Mouse (Mus musculus) liver, embryonic 16.5 days (tissue): Measurements from ENCODE around the gene Pgd. TPM values are rescaled to one million over a fixed set of nuclear protein-coding genes. Genes with fewer than 3 reads are reported as not detected.

ENCODE experiments used
- ATAC-seq: fragments of 200-750 bp; cut with Nextera tagmentation; 2 replicates; pipeline ENCODE4 v1.8.0; 2017; ENCODE audit warnings: low read depth, mild to moderate bottlenecking, moderate number of reproducible peaks, moderate library complexity
- H3K27ac ChIP-seq: fragments of 300-500 bp; sonication (generic); 2 replicates; pipeline ENCODE4 v1.5.1; 2014; ENCODE audit warnings: mild to moderate bottlenecking, low read length
- H3K27me3 ChIP-seq: fragments of 300-500 bp; sonication (generic); 2 replicates; pipeline ENCODE4 v1.6.1; 2014; ENCODE audit warnings: low read depth, low read length, mixed read lengths; ENCODE audit not compliant: control insufficient read depth, insufficient read depth
- H3K36me3 ChIP-seq: fragments of 300-500 bp; sonication (generic); 2 replicates; pipeline ENCODE4 v1.6.1; 2014; ENCODE audit warnings: mild to moderate bottlenecking; ENCODE audit not compliant: control insufficient read depth, insufficient read depth
- H3K4me1 ChIP-seq: fragments of 300-500 bp; sonication (generic); 2 replicates; pipeline ENCODE4 v1.6.1; 2014; ENCODE audit warnings: low read depth, low read length, mixed read lengths; ENCODE audit not compliant: control insufficient read depth
- H3K4me2 ChIP-seq: fragments of 300-500 bp; sonication (generic); 2 replicates; pipeline ENCODE4 v1.6.1; 2014; ENCODE audit warnings: low read depth, low read length, mixed read lengths
- H3K4me3 ChIP-seq: fragments of 300-500 bp; sonication (generic); 2 replicates; pipeline ENCODE4 v1.5.1; 2014; ENCODE audit warnings: low read depth, mild to moderate bottlenecking, low read length
- H3K9ac ChIP-seq: fragments of 300-500 bp; sonication (generic); 2 replicates; pipeline ENCODE4 v1.6.1; 2014; ENCODE audit warnings: low read depth, low read length
- H3K9me3 ChIP-seq: fragments of 300-500 bp; sonication (generic); replicated peaks from 2 replicates; pipeline ENCODE4 v1.6.1; 2016; ENCODE audit warnings: low read length; ENCODE audit not compliant: control insufficient read depth
- WGBS: fragments of 180-500 bp; shearing (Covaris S2); extraction: QIAGEN DNeasy Blood & Tissue Kit; methylation state at CpG from one replicate; pipeline ENCODE4 v1.1.7; 2014; ENCODE audit not compliant: insufficient replicate concordance; 5-methylcytosine and 5-hydroxymethylcytosine counted together
- polyA plus RNA-seq: library from polyadenylated mRNA; unstranded; fragments of >200 nt; fragmentation: Nextera tagmentation; extraction: Ambion mirVana; gene quantifications from 2 replicates; pipeline ENCODE4 v1.2.1, GENCODE M21; 2015

Pgd gene
- polyA plus RNA-seq, 1 experiment from 2014 or later = 69.6 TPM

DNA sequence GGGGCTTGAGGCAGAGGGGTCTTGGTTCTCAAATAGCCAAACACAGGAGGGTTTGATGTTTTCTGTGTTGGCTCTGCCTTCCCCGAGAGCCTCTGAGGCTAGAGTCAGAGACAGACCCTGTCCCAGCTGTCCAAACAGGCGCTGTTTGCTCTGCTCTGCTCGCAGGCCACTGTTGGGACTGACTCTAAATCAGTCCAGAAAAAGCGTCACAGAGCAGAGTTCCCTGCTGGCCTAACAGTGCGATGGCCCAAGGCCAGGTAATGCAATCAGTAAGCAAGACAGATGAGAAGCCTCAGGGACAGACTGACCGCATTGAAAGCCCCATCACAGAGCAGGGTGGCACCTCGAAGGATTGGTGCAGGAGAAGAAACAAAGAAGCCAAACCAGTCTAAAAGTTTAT is 17.0 kb downstream of the Pgd start:
- H3K27me3 ChIP-seq = no peaks in the 10 kb centered on the region
- ATAC-seq = peak; percentile 81
- peak overlapping the region; percentile 58 for H3K27ac ChIP-seq
- H3K4me3 ChIP-seq = no peak overlapping the region
- WGBS = 58% methylated on average over 7 of the region's 7 CpGs
- no peak overlapping the region for H3K4me2 ChIP-seq
- H3K4me1 ChIP-seq = peaks cover 14% of the 10 kb centered on the region
- no peak overlapping the region for H3K9ac ChIP-seq
- H3K9me3 ChIP-seq = no peaks in the 10 kb centered on the region
- H3K36me3 ChIP-seq = peaks cover 19% of the 10 kb centered on the region

DNA sequence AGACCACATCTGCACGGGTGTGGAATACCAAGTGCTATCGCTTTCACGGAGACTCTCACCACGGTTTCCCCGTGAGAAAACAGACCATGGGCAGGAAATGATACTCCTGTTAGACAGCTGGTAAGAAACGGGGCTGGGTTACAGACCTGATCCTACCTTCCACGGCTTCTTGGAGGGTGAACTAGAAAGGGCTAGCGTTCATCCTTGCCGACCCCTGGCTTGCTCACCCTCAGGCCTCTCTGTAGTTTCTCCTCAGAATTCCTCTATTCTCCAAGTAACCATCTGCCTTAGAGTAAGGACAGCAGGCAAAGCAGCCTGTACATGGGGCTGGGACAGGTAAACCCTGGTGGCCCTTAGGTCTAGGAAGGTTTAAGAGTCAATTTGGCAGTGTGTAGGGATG is 17.4 kb downstream of the Pgd start:
- Histone ChIP-seq H3K4me2 (no peak overlapping the region), H3K27ac (peak overlapping the region; percentile 58), H3K9me3 (no peaks in the 10 kb centered on the region), H3K4me3 (no peak overlapping the region), H3K4me1 (peaks cover 14% of the 10 kb centered on the region), H3K27me3 (no peaks in the 10 kb centered on the region), H3K9ac (no peak overlapping the region), H3K36me3 (peaks cover 19% of the 10 kb centered on the region)
- no peak for ATAC-seq
- 60% methylated on average over 9 of the region's 9 CpGs for WGBS

DNA sequence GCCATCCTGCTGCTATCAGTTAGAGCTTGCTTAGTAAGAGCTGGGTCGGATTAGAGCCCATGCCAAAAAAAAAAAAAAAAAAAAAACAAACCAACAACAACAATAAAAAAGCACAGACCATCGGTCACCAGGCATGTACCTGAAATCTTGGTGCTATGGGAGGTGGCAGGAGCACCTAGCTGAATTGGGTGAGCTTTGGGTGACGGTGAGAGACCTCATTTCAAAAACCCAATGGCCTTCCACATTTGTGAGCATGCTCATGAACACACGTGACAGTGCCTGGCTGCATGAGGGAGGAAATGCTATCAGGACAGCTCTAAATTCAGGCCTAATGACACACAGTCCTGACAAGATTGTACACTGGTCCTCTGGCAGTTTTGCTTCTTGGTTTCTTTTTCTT is 18.5 kb downstream of the Pgd start:
- Histone ChIP-seq H3K36me3 (peaks cover 12% of the 10 kb centered on the region), H3K4me3 (no peak overlapping the region), H3K9ac (no peak overlapping the region), H3K27ac (no peak overlapping the region), H3K4me2 (no peak overlapping the region), H3K4me1 (peaks cover 14% of the 10 kb centered on the region), H3K9me3 (no peaks in the 10 kb centered on the region), H3K27me3 (no peaks in the 10 kb centered on the region)
- no peak for ATAC-seq
- 50% methylated on average over 4 of the region's 4 CpGs for WGBS

DNA sequence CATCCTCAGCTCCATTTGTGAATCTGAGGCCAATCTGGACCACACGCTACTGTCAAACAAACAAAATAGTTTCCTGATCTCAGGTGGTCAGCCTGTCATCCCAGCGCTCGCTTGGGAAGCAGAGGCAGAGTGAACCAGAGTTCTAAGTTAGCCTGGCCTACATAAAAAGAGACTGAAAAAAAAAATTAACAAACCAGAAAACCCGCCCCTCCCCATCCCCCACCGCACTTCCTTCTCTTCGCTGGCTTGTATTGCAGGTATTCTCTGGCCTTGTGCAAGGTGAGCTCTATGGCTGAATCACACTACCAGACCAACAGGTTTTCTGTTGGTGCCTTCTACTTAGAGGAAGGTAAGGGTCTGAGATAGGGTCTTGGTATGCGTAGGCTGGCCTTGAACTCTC is 19.0 kb downstream of the Pgd start:
- Histone ChIP-seq H3K9me3 (no peaks in the 10 kb centered on the region), H3K27me3 (no peaks in the 10 kb centered on the region), H3K36me3 (peaks cover 8% of the 10 kb centered on the region), H3K27ac (no peak overlapping the region), H3K9ac (no peak overlapping the region), H3K4me2 (no peak overlapping the region), H3K4me3 (no peak overlapping the region), H3K4me1 (peaks cover 14% of the 10 kb centered on the region)
- no peak for ATAC-seq
- 48% methylated on average over 7 of the region's 7 CpGs for WGBS

DNA sequence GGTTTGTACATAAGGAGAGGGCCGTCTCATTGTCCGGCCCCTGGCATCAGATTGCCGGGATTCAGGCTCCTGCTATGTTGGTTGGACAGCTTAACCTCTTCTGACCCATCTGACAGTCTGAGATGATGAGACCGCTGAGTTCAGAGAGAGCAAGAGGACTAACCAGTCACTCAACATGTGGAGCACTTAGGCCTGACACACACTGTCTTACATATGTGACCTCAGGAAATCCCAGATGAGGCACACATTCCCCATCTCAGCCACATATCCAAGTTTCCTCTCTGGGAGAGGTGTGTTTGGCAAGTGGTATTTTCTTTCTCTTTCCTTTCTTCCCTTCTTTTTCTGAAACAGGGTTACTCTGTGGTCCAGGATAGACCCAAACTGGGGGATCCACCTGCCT is 21.4 kb downstream of the Pgd start:
- H3K36me3 ChIP-seq = no peaks in the 10 kb centered on the region
- H3K27ac ChIP-seq = no peak overlapping the region
- peaks cover 8% of the 10 kb centered on the region for H3K4me1 ChIP-seq
- H3K9me3 ChIP-seq = no peaks in the 10 kb centered on the region
- 74% methylated on average over 4 of the region's 4 CpGs for WGBS
- H3K4me2 ChIP-seq = no peak overlapping the region
- ATAC-seq = no peak
- no peak overlapping the region for H3K9ac ChIP-seq
- no peaks in the 10 kb centered on the region for H3K27me3 ChIP-seq
- no peak overlapping the region for H3K4me3 ChIP-seq

DNA sequence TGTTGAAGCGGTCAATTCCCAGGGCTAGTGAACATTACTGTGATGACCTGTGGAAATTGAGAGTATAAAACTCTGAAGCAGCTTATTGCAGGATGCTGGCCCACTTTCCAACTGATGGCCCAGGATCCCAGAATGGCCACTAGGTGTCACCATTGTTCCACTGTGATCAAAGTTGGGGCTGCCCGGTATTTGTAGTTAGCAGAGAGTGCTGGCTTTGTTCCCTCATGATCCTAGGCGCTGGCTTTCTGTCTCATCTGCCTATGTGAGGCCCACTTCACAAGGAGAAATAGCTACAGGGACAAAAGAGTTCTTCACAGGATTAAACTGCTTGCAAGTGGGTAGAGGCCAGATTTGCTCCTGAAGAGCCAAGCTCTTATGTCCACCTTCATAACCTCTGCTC is 22.1 kb downstream of the Pgd start:
- no peaks in the 10 kb centered on the region for H3K36me3 ChIP-seq
- ATAC-seq = peak; percentile 39; the same call in 1 of the 2 replicates
- no peak overlapping the region for H3K9ac ChIP-seq
- no peak overlapping the region for H3K4me2 ChIP-seq
- no peaks in the 10 kb centered on the region for H3K9me3 ChIP-seq
- 3% methylated on average over 3 of the region's 3 CpGs for WGBS
- H3K4me3 ChIP-seq = no peak overlapping the region
- no peaks in the 10 kb centered on the region for H3K27me3 ChIP-seq
- peaks cover 7% of the 10 kb centered on the region for H3K4me1 ChIP-seq
- no peak overlapping the region for H3K27ac ChIP-seq

DNA sequence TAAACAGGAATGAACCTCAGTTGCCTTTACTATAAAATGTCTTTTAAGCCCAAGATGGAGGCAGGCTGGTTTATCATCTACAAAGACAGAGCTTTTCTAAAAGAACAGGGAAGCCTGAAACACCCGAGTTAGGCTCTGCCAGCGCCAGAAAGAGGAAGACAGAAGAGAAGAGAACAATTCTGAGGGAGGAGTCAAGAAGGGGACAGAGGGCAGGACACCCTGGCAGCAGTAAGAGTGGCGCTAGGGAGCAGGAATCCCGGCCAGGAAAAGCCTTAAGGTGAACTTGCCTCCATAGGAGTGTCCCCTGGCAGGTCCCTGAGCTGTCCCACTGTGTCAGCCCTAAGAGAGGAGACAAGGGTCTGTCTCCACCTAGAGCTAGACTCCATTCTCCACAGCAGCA is 23.0 kb downstream of the Pgd start:
- Histone ChIP-seq H3K4me1 (peaks cover 7% of the 10 kb centered on the region), H3K4me2 (no peak overlapping the region), H3K9ac (no peak overlapping the region), H3K4me3 (no peak overlapping the region), H3K36me3 (no peaks in the 10 kb centered on the region), H3K9me3 (no peaks in the 10 kb centered on the region), H3K27ac (no peak overlapping the region), H3K27me3 (no peaks in the 10 kb centered on the region)
- ATAC-seq = no peak
- WGBS = 14% methylated on average over 4 of the region's 4 CpGs

DNA sequence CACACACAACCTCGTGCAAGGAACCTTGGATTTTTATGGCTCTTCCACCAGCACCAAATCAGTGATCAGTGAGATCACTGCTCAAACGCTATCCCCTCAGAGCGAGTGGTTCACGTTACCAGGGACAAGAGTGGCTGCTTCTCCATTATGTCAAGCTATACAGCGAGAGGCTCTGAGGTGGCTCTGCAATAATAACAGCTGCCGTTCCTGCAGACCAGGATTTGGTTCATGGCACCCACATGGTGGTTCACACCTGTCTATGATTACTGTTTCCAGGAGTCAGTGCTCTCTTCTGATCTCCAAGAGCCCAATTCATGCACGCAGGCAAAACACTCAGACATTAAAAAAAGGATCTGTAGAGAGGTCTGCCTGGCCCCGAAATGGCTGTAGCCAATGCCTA is 28.1 kb downstream of the Pgd start:
- H3K27ac ChIP-seq = no peak overlapping the region
- no peak overlapping the region for H3K9ac ChIP-seq
- H3K9me3 ChIP-seq = no peaks in the 10 kb centered on the region
- no peak overlapping the region for H3K4me2 ChIP-seq
- H3K27me3 ChIP-seq = no peaks in the 10 kb centered on the region
- no peak overlapping the region for H3K4me3 ChIP-seq
- no peak for ATAC-seq
- no peaks in the 10 kb centered on the region for H3K36me3 ChIP-seq
- peaks cover 8% of the 10 kb centered on the region for H3K4me1 ChIP-seq
- WGBS = 70% methylated on average over 8 of the region's 8 CpGs

DNA sequence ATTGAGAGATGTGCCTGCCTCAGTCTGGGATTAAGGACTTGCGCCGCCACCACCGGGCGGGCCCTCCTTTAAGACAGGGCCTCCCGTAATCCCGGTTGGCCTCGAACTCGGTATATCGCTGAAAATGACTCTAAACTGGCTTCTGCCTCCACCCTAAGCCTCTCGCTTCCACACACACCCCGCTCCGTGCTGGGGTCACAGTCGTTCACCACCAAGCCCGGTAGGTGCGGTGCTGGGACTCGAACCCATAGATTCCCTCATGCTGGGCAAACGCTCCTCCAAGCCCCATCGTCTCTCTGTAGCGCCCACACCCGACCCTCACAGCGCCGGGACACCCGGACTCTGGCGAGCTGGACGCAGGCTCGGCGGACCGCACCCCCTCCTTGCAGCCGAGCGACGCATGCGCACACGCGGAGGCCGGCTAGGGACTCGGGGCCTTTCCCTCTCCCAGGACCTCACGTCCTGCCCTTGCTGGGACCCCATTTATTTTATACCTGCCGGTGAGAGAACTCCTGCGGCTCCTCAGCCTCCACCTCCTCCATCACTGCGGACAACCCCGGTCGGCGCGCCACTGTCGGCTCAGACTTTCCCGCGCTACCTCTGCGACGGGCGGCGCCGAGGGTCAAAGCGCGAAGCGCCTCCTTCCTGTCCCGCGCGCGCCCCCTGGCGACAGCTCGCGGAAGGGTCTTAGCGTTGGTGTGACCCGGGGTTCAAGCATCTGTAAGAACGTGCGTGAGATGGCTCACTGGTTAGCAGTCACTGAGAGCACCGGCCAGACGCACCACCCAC is 29.4 kb downstream of the Pgd start, which contains the start of gene Cenps:
Gene Cenps (minus strand): TSS at position 648 of the 789 bp plus-strand sequence.
- Histone ChIP-seq H3K36me3 (no peaks in the 10 kb centered on the region), H3K9ac (peak within 1 kb of the TSS; percentile 76), H3K4me1 (peaks cover 8% of the 10 kb centered on the region), H3K27ac (peak within 1 kb of the TSS; percentile 76), H3K4me2 (peak within 1 kb of the TSS; percentile 89), H3K4me3 (peak within 1 kb of the TSS; percentile 80), H3K9me3 (no peaks in the 10 kb centered on the region), H3K27me3 (no peaks in the 10 kb centered on the region)
- peak; percentile 87 for ATAC-seq
- WGBS = under 1% methylated on average over 68 of the region's 68 CpGs
